Mouse (Mus musculus): ENCODE results near the gene AY358078.

DNA sequence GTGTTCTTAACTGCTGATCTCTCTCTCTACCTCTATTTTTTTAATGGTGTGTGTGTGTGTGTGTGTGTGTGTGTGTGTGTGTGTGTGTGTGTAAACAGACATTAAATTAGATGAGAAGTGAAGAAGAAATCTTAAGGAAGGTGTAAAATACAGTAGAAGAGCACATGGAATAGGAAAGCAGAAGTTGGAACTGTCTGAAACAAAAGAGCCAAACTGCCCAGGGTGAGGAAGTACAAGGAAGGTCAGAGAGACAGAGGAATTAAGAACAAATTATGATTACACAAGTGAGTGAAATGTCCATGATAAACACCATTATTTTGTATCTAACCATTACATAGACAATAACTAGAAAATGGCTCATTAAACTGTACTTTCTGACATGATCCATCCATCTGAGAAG lies 44.0 kb downstream of the AY358078 start:
- TF ChIP-seq GATA1 (IDR thresholded peaks at IDR 0.05; ENCODE audit: low read length) (no peak), TAL1 (IDR thresholded peaks at IDR 0.05; ENCODE audit: low read length) (no peak)

All from erythroblast, embryonic 14.5 days (primary cell).